Mouse (Mus musculus) myocyte (in vitro differentiated cells): ENCODE data around the gene Luzp1. TPM values are rescaled to one million over a fixed set of nuclear protein-coding genes. Genes with fewer than 3 reads are reported as not detected.
A peak's percentile ranks its signal among the peaks of the same experiment; 100 is the strongest.

Experiments used
- H3K27me3 ChIP-seq: one replicate; pipeline ENCODE4 v1.6.1; 2011; ENCODE audit not compliant: control insufficient read depth, insufficient read depth, insufficient read length
- H3K36me3 ChIP-seq: one replicate; pipeline ENCODE4 v1.6.1; 2011; ENCODE audit not compliant: control insufficient read depth, insufficient read depth
- H3K4me2 ChIP-seq: one replicate; pipeline ENCODE4 v1.6.1; 2011; ENCODE audit warnings: low read depth, control low read depth
- H3K4me3 ChIP-seq: one replicate; pipeline ENCODE4 v1.5.1; 2011; ENCODE audit warnings: mild to moderate bottlenecking, control low read depth, moderate library complexity
- H3K79me2 ChIP-seq: one replicate; pipeline ENCODE4 v1.6.1; 2011; ENCODE audit not compliant: control insufficient read depth, insufficient read depth
- H3ac ChIP-seq: one replicate; pipeline ENCODE4 v1.6.1; 2011; ENCODE audit not compliant: control insufficient read depth, insufficient read length
- CEBPB ChIP-seq: IDR thresholded peaks from 2 replicates; pipeline ENCODE4 v1.6.1; 2011; ENCODE audit warnings: mild to moderate bottlenecking, moderate library complexity; ENCODE audit not compliant: poor library complexity, insufficient read depth, severe bottlenecking
- E2F4 ChIP-seq: IDR thresholded peaks from one replicate; pipeline ENCODE4 v1.6.1; 2011; ENCODE audit warnings: mild to moderate bottlenecking, control low read depth, moderate library complexity; ENCODE audit not compliant: insufficient read depth
- MAX ChIP-seq: IDR thresholded peaks from one replicate; pipeline ENCODE4 v1.6.1; 2011; ENCODE audit warnings: low read depth, mild to moderate bottlenecking, control low read depth
- MYOD1 ChIP-seq, 3 experiments: IDR thresholded peaks; one replicate each; pipeline ENCODE4 v1.6.1; 2011; ENCODE audit warnings: control low read depth in 2 of 3, low read depth in 2 of 3, mild to moderate bottlenecking in 2 of 3, moderate library complexity in 1 of 3; ENCODE audit not compliant: insufficient read length in 2 of 3, control insufficient read depth in 1 of 3
- MYOG ChIP-seq, 3 experiments: IDR thresholded peaks; one replicate each; pipeline ENCODE4 v1.6.1; 2011; ENCODE audit warnings: control low read depth in 2 of 3, low read depth in 2 of 3, mild to moderate bottlenecking in 2 of 3; ENCODE audit not compliant: insufficient read length in 2 of 3, control insufficient read depth in 1 of 3, insufficient read depth in 1 of 3
- POLR2A ChIP-seq: IDR thresholded peaks from one replicate; pipeline ENCODE4 v1.6.1; 2011; ENCODE audit warnings: low read depth, mild to moderate bottlenecking, control low read depth, moderate library complexity; ENCODE audit not compliant: insufficient read length
- POLR2AphosphoS2 ChIP-seq: IDR thresholded peaks from one replicate; pipeline ENCODE4 v1.6.1; 2011; ENCODE audit warnings: low read depth, control low read depth; ENCODE audit not compliant: insufficient read length
- REST ChIP-seq: IDR thresholded peaks from one replicate; pipeline ENCODE4 v1.6.1; 2011; ENCODE audit warnings: mild to moderate bottlenecking, control low read depth, moderate library complexity; ENCODE audit not compliant: insufficient read depth, insufficient read length
- SRF ChIP-seq: IDR thresholded peaks from one replicate; pipeline ENCODE4 v1.6.1; 2011; ENCODE audit warnings: low read depth; ENCODE audit not compliant: control insufficient read depth, insufficient read length
- TCF12 ChIP-seq: IDR thresholded peaks from one replicate; pipeline ENCODE4 v1.6.1; 2011; ENCODE audit warnings: mild to moderate bottlenecking, control low read depth; ENCODE audit not compliant: poor library complexity, insufficient read depth, severe bottlenecking
- TCF3 ChIP-seq: IDR thresholded peaks from one replicate; pipeline ENCODE4 v1.6.1; 2011; ENCODE audit warnings: low read depth, control low read depth; ENCODE audit not compliant: insufficient read length
- USF1 ChIP-seq: IDR thresholded peaks from one replicate; pipeline ENCODE4 v1.6.1; 2011; ENCODE audit warnings: low read depth, mild to moderate bottlenecking, control low read depth, moderate library complexity
- polyA plus RNA-seq: library from polyadenylated mRNA; unstranded; fragments of >200 nt; fragmentation: generic; extraction: Trizol; gene quantifications from one replicate; pipeline ENCODE4 v1.2.1, GENCODE M21; 2012; ENCODE audit warnings: missing spikeins

Gene Luzp1
- polyA plus RNA-seq, 1 experiment: 12.5 TPM

DNA sequence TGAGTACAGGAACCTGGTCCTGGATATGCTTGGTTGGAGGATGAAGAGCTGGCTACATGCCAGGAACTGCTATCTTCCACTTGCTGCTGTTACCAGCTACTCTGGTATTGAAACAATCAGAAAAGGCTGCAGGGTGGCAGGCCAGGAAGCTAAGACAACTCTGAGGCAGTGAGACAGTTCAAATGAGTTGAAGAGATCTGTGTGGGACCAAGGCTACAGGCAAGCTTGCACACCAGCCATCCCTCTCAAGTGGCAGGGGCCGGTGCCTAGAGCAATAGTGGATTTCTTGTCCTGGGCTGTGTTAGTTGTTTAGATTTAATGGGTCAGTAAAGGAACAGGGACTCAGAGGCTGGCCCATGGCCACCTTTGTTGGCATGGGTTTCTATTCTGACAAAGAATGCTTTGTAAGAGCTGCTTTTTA is 78.8 kb downstream of the Luzp1 start:
- Histone ChIP-seq H3K4me2 (no peak overlapping the region), H3K79me2 (peaks cover 6% of the 10 kb centered on the region), H3K4me3 (no peak overlapping the region), H3ac (no peak overlapping the region), H3K27me3 (no peaks in the 10 kb centered on the region), H3K36me3 (peaks cover 72% of the 10 kb centered on the region)
- TF ChIP-seq USF1: no peak
- no peak for TF ChIP-seq POLR2A
- TF ChIP-seq REST: no peak
- TF ChIP-seq MYOD1 (IDR thresholded peaks at IDR 0.05; ENCODE audit: control insufficient read depth in 1 of 3, insufficient read length in 2 of 3, low read depth in 2 of 3): no peak
- no peak for TF ChIP-seq CEBPB

DNA sequence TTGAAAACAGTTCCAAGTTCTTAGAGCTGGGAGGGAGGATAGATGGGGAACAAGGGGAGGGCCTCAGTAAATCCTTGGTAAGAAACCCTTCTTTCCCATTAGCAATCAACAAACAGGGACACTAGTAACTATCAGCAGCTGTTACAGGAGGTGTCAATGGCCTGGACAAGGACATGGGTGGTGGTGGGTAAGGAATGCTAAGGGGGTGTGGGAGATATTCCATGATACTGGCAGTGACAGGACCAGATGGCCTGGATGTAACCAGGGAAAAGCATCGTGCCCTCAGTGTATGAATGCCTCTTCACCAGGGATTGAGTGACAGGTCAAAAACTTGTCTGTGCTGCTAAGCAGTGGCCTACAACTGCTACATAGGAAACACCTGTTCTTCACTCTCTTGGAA is 83.5 kb downstream of the Luzp1 start:
- Histone ChIP-seq H3K27me3 (no peaks in the 10 kb centered on the region), H3K79me2 (peaks cover 6% of the 10 kb centered on the region), H3K4me3 (no peak overlapping the region), H3K36me3 (peaks cover 69% of the 10 kb centered on the region), H3ac (no peak overlapping the region), H3K4me2 (no peak overlapping the region)
- TF ChIP-seq MYOG (IDR thresholded peaks at IDR 0.05; ENCODE audit: control insufficient read depth in 1 of 3, insufficient read depth in 1 of 3, insufficient read length in 2 of 3, low read depth in 2 of 3): peak in 1 of 3 experiments; percentile 14
- TF ChIP-seq TCF12: no peak
- TF ChIP-seq TCF3: no peak
- no peak for TF ChIP-seq POLR2A
- peak; percentile 60 for TF ChIP-seq POLR2AphosphoS2
- peak in 1 of 3 experiments; percentile 65 for TF ChIP-seq MYOD1 (IDR thresholded peaks at IDR 0.05; ENCODE audit: control insufficient read depth in 1 of 3, insufficient read length in 2 of 3, low read depth in 2 of 3)

DNA sequence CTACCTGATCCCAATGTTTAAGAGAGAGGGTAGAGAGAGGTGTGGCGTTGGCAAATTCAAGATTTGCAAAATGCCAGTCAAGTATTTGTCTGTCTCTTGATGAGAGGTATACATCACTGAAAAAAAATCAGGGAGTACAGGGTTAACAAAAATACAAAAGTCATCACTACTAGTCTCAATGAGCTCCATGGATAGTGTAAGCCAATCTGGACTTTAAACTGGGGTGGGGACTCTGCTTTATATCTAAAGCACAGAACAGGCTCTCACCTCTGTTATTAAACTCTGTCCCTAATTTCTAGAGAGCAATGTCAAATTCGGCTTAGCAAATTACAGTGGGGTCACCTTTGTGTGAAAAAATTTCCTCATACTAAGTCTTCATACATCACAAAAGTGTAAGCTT is 88.1 kb downstream of the Luzp1 start:
- no peak overlapping the region for H3K4me3 ChIP-seq
- H3K4me2 ChIP-seq: no peak overlapping the region
- H3K27me3 ChIP-seq: no peaks in the 10 kb centered on the region
- TF ChIP-seq USF1 (no peak), POLR2A (no peak), MAX (no peak), MYOD1 (IDR thresholded peaks at IDR 0.05; ENCODE audit: control insufficient read depth in 1 of 3, insufficient read length in 2 of 3, low read depth in 2 of 3) (no peak), TCF3 (no peak), REST (no peak), TCF12 (no peak), E2F4 (no peak)
- H3ac ChIP-seq: no peak overlapping the region
- peaks cover 13% of the 10 kb centered on the region for H3K79me2 ChIP-seq
- peaks cover 72% of the 10 kb centered on the region for H3K36me3 ChIP-seq

- Histone ChIP-seq H3ac (no peak overlapping the region), H3K4me3 (no peak overlapping the region)
- TF ChIP-seq REST (no peak), USF1 (no peak), POLR2A (no peak), CEBPB (no peak), SRF (no peak), POLR2AphosphoS2 (no peak), TCF3 (no peak), E2F4 (no peak), MAX (no peak), TCF12 (no peak), MYOD1 (IDR thresholded peaks at IDR 0.05; ENCODE audit: control insufficient read depth in 1 of 3, insufficient read length in 2 of 3, low read depth in 2 of 3) (no peak), MYOG (IDR thresholded peaks at IDR 0.05; ENCODE audit: control insufficient read depth in 1 of 3, insufficient read depth in 1 of 3, insufficient read length in 2 of 3, low read depth in 2 of 3) (no peak)
These were observed 90.1 kb downstream of the Luzp1 start for GRCm38 (mm10) chr4:136559690-136560089.

GRCm38 (mm10) chr4:136560270-136560991 is 90.9 kb downstream of the Luzp1 start:
- H3K79me2 ChIP-seq: peaks cover 33% of the 10 kb centered on the region
- H3K4me3 ChIP-seq: no peak overlapping the region
- H3K36me3 ChIP-seq: peaks cover 60% of the 10 kb centered on the region
- no peaks in the 10 kb centered on the region for H3K27me3 ChIP-seq
- H3ac ChIP-seq: no peak overlapping the region
- no peak for TF ChIP-seq POLR2A
- TF ChIP-seq POLR2AphosphoS2: no peak
- TF ChIP-seq REST: no peak
- TF ChIP-seq MAX: no peak
- no peak for TF ChIP-seq USF1
- TF ChIP-seq CEBPB: no peak
- no peak for TF ChIP-seq TCF12
- no peak for TF ChIP-seq MYOD1 (IDR thresholded peaks at IDR 0.05; ENCODE audit: control insufficient read depth in 1 of 3, insufficient read length in 2 of 3, low read depth in 2 of 3)
- no peak overlapping the region for H3K4me2 ChIP-seq

More at GRCm38 (mm10) chr4:136559690-136560089, 90.1 kb downstream of the Luzp1 start:
- Histone ChIP-seq H3K4me2 (no peak overlapping the region), H3K36me3 (peaks cover 64% of the 10 kb centered on the region), H3K27me3 (no peaks in the 10 kb centered on the region), H3K79me2 (peaks cover 26% of the 10 kb centered on the region)
